Mouse (Mus musculus): ENCODE results near the gene Bmpr1b.

Gene Bmpr1b

GRCm38 (mm10) chr3:142168863-142169521 is at the start of gene Bmpr1b:
Gene Bmpr1b, minus strand, starts transcription at chr3:142169425.
- WGBS: under 1% methylated on average over 57 of the region's 65 CpGs

DNA sequence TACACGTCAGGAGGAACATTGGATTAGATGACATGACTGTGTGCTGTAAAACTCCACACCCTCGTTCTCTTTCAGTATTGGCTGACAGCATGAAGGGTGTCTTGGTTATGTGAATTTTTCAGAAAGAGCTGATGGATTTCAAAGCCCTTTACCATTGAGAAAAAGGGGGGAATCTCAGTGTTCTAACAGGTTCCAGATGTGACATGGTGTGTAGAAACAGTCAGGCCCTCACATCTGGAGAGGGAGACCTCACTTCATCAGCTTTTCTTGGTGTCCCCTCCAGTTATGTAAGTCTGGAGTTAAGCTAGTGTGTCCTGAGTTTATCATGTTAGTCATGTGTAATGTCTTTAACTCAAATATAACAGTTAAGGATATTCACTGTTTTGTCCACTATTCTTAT is 43.6 kb upstream of the Bmpr1b start:
- 84% methylated on average over 2 of the region's 2 CpGs for WGBS

DNA sequence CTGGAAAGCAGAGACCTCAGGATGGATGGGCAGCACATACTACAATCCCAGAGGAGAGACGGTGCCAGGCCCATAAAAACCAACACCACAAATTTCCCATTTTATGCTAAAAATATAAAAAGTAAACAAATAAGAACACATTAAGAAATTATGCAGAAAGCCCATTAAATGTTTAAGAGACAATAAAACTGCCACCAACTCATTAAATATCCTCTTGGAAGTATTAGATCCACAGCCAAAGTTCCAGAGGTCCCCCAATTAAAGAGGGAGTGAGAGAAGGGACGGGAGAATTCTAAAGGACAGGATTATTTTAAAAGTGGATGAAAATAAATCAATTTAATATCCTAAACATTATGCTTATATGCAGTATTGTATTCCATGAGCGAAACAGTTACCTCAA is 43.0 kb upstream of the Bmpr1b start:
- 87% methylated on average over 3 of the region's 3 CpGs for WGBS

- WGBS: 83% methylated on average over 6 of the region's 6 CpGs
These were observed 40.8 kb upstream of the Bmpr1b start for GRCm38 (mm10) chr3:142209981-142210380.

GRCm38 (mm10) chr3:142209057-142209456 is 39.8 kb upstream of the Bmpr1b start:
- WGBS: 67% methylated on average over 11 of the region's 11 CpGs

GRCm38 (mm10) chr3:142207488-142207887 is 38.3 kb upstream of the Bmpr1b start:
- 94% methylated on average over 6 of the region's 6 CpGs for WGBS

- WGBS: 97% methylated on average over 3 of the region's 3 CpGs
These were observed 37.1 kb upstream of the Bmpr1b start for GRCm38 (mm10) chr3:142206316-142206715.

DNA sequence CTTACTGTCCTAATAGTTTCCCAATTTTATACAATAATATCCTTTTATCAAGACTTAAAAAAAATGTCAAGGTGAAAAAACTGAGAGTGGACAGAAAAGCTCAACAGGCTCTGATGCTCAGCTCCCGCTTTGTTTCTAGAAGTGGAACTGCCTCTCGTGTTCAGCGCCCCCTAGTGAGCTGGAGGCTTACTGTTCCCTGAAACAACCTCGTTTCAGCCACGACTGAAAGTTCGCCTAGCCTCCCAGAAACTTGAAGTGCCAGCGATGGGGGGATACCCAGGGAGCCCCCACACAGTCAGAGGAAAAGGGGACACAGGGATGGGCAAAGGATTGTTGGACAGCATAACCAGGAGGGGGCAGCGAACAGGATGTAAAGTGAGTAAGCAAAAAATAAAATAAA is 26.9 kb upstream of the Bmpr1b start:
- 84% methylated on average over 8 of the region's 8 CpGs for WGBS

GRCm38 (mm10) chr3:142186551-142186950 is 17.3 kb upstream of the Bmpr1b start:
- 90% methylated on average over 3 of the region's 3 CpGs for WGBS

DNA sequence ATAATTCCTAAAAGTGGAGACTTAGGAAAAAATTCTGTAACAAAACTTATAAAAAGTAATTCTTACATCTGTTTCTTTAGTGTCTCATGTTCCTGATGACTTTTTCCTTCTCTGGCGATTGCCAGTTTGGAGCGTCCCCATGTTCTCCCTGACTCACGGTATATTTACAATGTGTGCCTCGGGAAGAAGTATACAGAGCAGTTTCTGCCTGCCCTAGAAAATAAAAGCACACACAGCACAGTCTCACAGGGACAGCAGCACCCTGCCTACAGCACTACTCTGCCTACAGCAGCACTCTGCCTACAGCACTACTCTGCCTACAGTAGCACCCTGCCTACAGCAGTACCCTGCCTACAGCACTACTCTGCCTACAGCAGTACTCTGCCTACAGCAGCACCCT is 4.8 kb upstream of the Bmpr1b start:
- WGBS: 65% methylated on average over 4 of the region's 4 CpGs

- WGBS: 18% methylated on average over 9 of the region's 9 CpGs
These were observed 868 bp downstream of the Bmpr1b start for GRCm38 (mm10) chr3:142168251-142168862.

DNA sequence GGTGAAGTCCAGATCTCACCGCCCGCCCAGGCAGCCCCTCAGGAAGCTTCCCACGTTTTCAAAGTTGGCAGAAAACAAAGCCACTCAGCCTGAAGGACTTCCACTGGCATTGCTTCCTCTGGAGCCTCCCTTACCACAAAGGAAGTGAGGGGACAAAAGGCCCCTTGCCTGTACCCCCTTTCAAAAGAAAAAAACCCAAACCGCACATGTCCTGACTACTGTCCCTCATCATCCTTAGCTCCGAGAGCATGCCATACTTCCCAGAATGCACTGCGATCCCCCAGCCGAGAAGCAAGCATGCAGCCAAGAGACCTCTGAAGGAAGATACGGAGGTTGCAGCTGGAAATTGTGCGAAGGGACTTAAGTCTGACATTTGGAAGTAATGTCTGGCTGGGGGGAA is 4.2 kb downstream of the Bmpr1b start:
- 67% methylated on average over 9 of the region's 9 CpGs for WGBS

DNA sequence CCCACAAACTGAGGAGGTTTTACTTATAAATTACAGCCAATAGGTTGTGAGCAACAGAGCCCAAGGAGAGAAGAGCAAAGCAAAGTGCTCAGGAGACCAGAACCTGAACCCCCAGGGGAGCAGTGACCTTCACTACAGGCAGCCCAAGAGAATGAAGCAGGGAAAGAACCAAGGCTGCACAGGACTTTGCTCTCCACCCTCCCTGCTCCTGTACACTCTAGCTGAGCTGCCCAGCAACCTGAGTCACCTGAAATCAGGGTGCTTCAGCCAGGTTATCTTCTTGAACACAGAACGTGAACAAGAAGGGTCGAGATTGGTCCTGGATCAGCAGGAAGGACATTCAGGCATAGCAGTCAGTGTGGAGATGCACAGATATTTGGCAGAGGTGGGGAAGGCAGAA is 5.3 kb downstream of the Bmpr1b start:
- 88% methylated on average over 2 of the region's 2 CpGs for WGBS

GRCm38 (mm10) chr3:142161405-142161804 is 7.8 kb downstream of the Bmpr1b start:
- 85% methylated on average over 3 of the region's 3 CpGs for WGBS

- 49% methylated on average over 5 of the region's 5 CpGs for whole genome bisulfite sequencing
These were observed 17.2 kb downstream of the Bmpr1b start for GRCm38 (mm10) chr3:142151980-142152379.

- WGBS: 72% methylated on average over 5 of the region's 5 CpGs
These were observed 30.4 kb downstream of the Bmpr1b start for GRCm38 (mm10) chr3:142138796-142139195.

DNA sequence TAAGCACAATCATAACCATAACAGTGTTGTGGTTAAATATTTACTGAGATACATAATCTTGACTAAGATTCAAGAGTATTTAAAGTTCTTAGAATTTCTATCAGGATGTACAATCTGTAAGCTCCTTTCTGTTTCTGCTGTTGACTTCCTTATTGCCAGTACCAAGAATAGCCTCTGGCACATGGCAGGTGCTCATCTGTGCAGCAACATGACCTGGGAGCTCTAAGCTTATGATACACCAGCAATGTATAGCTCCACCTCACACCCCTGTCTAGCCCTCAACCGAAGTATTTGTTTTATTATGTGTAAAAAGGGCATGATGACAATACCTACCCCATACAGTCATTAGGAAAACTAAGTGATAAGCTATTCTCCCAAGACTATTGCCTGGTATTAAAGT is 42.8 kb downstream of the Bmpr1b start:
- 70% methylated on average over 1 of the region's 1 CpGs for WGBS

- WGBS: 72% methylated on average over 2 of the region's 2 CpGs
These were observed 43.7 kb downstream of the Bmpr1b start for GRCm38 (mm10) chr3:142125556-142125955.

GRCm38 (mm10) chr3:142124255-142124654 is 45.0 kb downstream of the Bmpr1b start:
- 65% methylated on average over 6 of the region's 6 CpGs for WGBS

GRCm38 (mm10) chr3:142122376-142122775 is 46.8 kb downstream of the Bmpr1b start:
- 76% methylated on average over 5 of the region's 5 CpGs for WGBS

DNA sequence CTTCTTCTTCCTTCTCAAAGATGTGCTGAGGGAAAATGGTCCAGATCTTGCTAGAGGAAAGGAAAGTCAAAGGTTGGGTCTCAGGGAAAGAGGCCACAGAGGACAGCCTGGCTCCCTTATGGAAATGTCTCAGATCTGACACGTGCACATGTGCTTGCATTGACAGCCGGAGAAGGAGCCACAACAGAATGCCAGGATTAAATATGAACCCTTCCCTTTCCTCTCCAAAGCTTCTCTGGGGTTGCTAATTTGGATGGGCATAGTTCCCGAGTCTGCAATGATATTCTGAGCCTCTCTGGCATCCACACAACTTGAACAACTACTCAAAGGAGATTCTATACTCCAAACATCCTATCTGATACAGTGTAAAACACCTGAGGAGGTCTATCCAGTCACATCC is 48.4 kb downstream of the Bmpr1b start:
- WGBS: 57% methylated on average over 3 of the region's 3 CpGs

DNA sequence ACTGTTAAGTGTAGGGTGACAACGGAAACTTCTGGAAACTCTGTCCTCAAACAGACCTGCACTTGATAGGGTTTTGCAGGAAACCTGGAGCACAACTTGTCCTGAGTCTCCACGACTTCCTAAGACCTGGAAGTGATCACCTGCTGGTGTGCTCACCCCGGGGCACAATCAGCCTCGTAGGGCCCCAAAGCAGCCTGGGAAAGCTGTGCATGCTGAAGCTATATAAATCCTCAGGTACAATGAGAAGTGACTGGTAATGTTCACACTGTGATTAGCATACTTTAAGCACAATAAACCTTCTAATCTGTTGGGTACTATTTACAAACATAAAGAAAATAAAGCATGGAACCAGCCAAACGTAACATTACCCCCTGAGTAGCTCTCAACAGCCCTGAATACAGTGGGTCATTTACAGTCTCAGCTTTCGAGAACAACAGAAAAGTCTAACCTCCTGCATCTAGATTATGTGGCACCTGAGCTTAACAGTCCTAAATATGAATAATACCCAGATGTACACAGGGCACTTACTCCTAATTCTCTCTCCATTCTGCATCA is 54.4 kb downstream of the Bmpr1b start:
- 72% methylated on average over 6 of the region's 6 CpGs for WGBS

- 71% methylated on average over 3 of the region's 3 CpGs for WGBS
These were observed 55.0 kb downstream of the Bmpr1b start for GRCm38 (mm10) chr3:142114190-142114589.

All from cerebral cortex, adult 2 months (tissue).